ENCODE assay signal across 14 mouse cellular contexts in genomic region chr17:9762436-9762835, GRCm38 (mm10).
DNase-seq lines count a peak whose midpoint lies in the region; ATAC-seq and TF ChIP-seq lines count a peak whose summit lies in the region.
"Had no signal": no experiment of that assay in that cellular context is flagged by ENCODE, and none has a peak within 500 bp of the region (broad histone marks: within the 10 kb centered on the region; RNA-seq: fewer than 3 reads in every experiment).

No protein-coding gene starts in this region.

- TF ChIP-seq CTCF in kidney, adult 2 months (conservative IDR thresholded peaks at IDR 0.05; ENCODE audit: insufficient read depth, insufficient read length, low read depth, low read length), result no peak

- DNase-seq in retina, postnatal 1 day, result peak; percentile 54
- no peak for DNase-seq in retina, embryonic 14.5 days (ENCODE audit: low spot score)
- no peak for DNase-seq in hindbrain, embryonic 11.5 days (ENCODE audit: low spot score)
- no peak for DNase-seq in frontal cortex, adult 2 months (ENCODE audit: extremely low spot score in 1 of 2, low spot score in 1 of 2)
- DNase-seq in kidney, adult 2 months, result no peak
- DNase-seq: adrenal gland, postnatal 36 days; heart, postnatal 14 days; kidney, adult 18-20 months; lung, adult 2 months had no signal

- no peaks in the 10 kb centered on the region for H3K9me3 ChIP-seq in hindbrain, embryonic 11.5 days (ENCODE audit: control insufficient read depth, low read length)
- H3K9me3 ChIP-seq in midbrain, embryonic 13.5 days, result no peaks in the 10 kb centered on the region
- no peaks in the 10 kb centered on the region for H3K9me3 ChIP-seq in intestine, embryonic 16.5 days (ENCODE audit: control insufficient read depth, low read length)
- H3K9me3 ChIP-seq: limb, embryonic 15.5 days; stomach, embryonic 15.5 days had no signal

- H3K4me3 ChIP-seq in hindbrain, embryonic 11.5 days (ENCODE audit: low read depth, low read length), result no peak overlapping the region
- no peak overlapping the region for H3K4me3 ChIP-seq in midbrain, embryonic 13.5 days (replicated peaks)
- H3K4me3 ChIP-seq in kidney, adult 2 months (ENCODE audit: insufficient read depth, low read depth, low read length), result no peak overlapping the region
- H3K4me3 ChIP-seq in intestine, embryonic 16.5 days (ENCODE audit: low read length), result no peak overlapping the region
- H3K4me3 ChIP-seq: limb, embryonic 15.5 days; myocyte; stomach, embryonic 15.5 days had no signal

- H3K27me3 ChIP-seq in hindbrain, embryonic 11.5 days (ENCODE audit: control insufficient read depth, insufficient read depth, low read length), result no peaks in the 10 kb centered on the region
- H3K27me3 ChIP-seq in midbrain, embryonic 13.5 days, result no peaks in the 10 kb centered on the region
- no peaks in the 10 kb centered on the region for H3K27me3 ChIP-seq in kidney, adult 2 months (replicated peaks; ENCODE audit: control insufficient read depth, insufficient read depth, low read length)
- no peaks in the 10 kb centered on the region for H3K27me3 ChIP-seq in intestine, embryonic 16.5 days (replicated peaks; ENCODE audit: control insufficient read depth, insufficient read depth, low read length)
- H3K27me3 ChIP-seq: limb, embryonic 15.5 days; stomach, embryonic 15.5 days had no signal

- H3K4me1 ChIP-seq in hindbrain, embryonic 11.5 days (replicated peaks; ENCODE audit: control insufficient read depth, insufficient read depth, low read length), result peaks cover 5% of the 10 kb centered on the region; the same call in 1 of the 2 replicates
- H3K4me1 ChIP-seq in midbrain, embryonic 13.5 days (replicated peaks), result peaks cover 58% of the 10 kb centered on the region
- H3K4me1 ChIP-seq in kidney, adult 2 months (ENCODE audit: control insufficient read depth, insufficient read depth, low read length), result peaks cover 4% of the 10 kb centered on the region; the same call in 1 of the 2 replicates
- peaks cover 5% of the 10 kb centered on the region for H3K4me1 ChIP-seq in intestine, embryonic 16.5 days (ENCODE audit: control insufficient read depth, insufficient read depth, low read length)

- no peak overlapping the region for H3K4me2 ChIP-seq in hindbrain, embryonic 11.5 days (replicated peaks; ENCODE audit: low read depth, low read length)
- H3K4me2 ChIP-seq in midbrain, embryonic 13.5 days (replicated peaks), result no peak overlapping the region
- no peak overlapping the region for H3K4me2 ChIP-seq in intestine, embryonic 16.5 days (ENCODE audit: low read depth, low read length)
- H3K4me2 ChIP-seq: limb, embryonic 15.5 days; stomach, embryonic 15.5 days had no signal

- no peak for ATAC-seq in hindbrain, embryonic 11.5 days (ENCODE audit: low FRiP score)
- ATAC-seq in midbrain, embryonic 13.5 days, result no peak
- no peak for ATAC-seq in intestine, embryonic 16.5 days

- H3K27ac ChIP-seq in hindbrain, embryonic 11.5 days (ENCODE audit: low read depth, low read length), result peak overlapping the region; percentile 61
- peak overlapping the region; percentile 88 for H3K27ac ChIP-seq in midbrain, embryonic 13.5 days
- H3K27ac ChIP-seq in kidney, adult 2 months (ENCODE audit: insufficient read depth, low read depth, low read length), result no peak overlapping the region
- H3K27ac ChIP-seq in intestine, embryonic 16.5 days (ENCODE audit: low read length), result no peak overlapping the region
- H3K27ac ChIP-seq: limb, embryonic 15.5 days; stomach, embryonic 15.5 days had no signal

- WGBS in hindbrain, embryonic 11.5 days, result 26% methylated on average over 7 of the region's 7 CpGs
- WGBS in midbrain, embryonic 13.5 days, result 14% methylated on average over 7 of the region's 7 CpGs
- WGBS in kidney, adult 2 months, result 85% methylated on average over 7 of the region's 7 CpGs
- WGBS in intestine, embryonic 16.5 days, result 70% methylated on average over 7 of the region's 7 CpGs

- no peaks in the 10 kb centered on the region for H3K36me3 ChIP-seq in hindbrain, embryonic 11.5 days (ENCODE audit: control insufficient read depth, insufficient read depth, low read length)
- no peaks in the 10 kb centered on the region for H3K36me3 ChIP-seq in midbrain, embryonic 13.5 days
- no peaks in the 10 kb centered on the region for H3K36me3 ChIP-seq in kidney, adult 2 months (ENCODE audit: control insufficient read depth, insufficient read depth, low read length)
- H3K36me3 ChIP-seq in intestine, embryonic 16.5 days (ENCODE audit: control insufficient read depth, insufficient read depth, low read length), result no peaks in the 10 kb centered on the region
- H3K36me3 ChIP-seq: limb, embryonic 15.5 days; stomach, embryonic 15.5 days had no signal

- no peak overlapping the region for H3K9ac ChIP-seq in hindbrain, embryonic 11.5 days (ENCODE audit: low read depth, low read length)
- H3K9ac ChIP-seq in midbrain, embryonic 13.5 days (replicated peaks), result no peak overlapping the region
- no peak overlapping the region for H3K9ac ChIP-seq in intestine, embryonic 16.5 days (ENCODE audit: low read depth, low read length)
- H3K9ac ChIP-seq: limb, embryonic 15.5 days; stomach, embryonic 15.5 days had no signal

- TF ChIP-seq POLR2A in kidney, adult 2 months (IDR thresholded peaks at IDR 0.05; ENCODE audit: low read depth, low read length), result no peak

Comparison
In these comparisons a context has a peak if more than half of its experiments do, and no peak if none do; other contexts are left out.
1. H3K27ac ChIP-seq: peak in hindbrain, embryonic 11.5 days (single experiment) and midbrain, embryonic 13.5 days (single experiment); none in kidney, adult 2 months (single experiment) and intestine, embryonic 16.5 days (single experiment).